Mouse (Mus musculus) cerebellum, postnatal 25 days (tissue): Measurements from ENCODE around the gene Cyp1b1.

Experiments used
- DNase-seq, 2 experiments: peaks; one replicate each; pipeline ENCODE4 v3.0.0; 2021; ENCODE audit warnings: mixed read lengths in 2 of 2

The Cyp1b1 gene

DNA sequence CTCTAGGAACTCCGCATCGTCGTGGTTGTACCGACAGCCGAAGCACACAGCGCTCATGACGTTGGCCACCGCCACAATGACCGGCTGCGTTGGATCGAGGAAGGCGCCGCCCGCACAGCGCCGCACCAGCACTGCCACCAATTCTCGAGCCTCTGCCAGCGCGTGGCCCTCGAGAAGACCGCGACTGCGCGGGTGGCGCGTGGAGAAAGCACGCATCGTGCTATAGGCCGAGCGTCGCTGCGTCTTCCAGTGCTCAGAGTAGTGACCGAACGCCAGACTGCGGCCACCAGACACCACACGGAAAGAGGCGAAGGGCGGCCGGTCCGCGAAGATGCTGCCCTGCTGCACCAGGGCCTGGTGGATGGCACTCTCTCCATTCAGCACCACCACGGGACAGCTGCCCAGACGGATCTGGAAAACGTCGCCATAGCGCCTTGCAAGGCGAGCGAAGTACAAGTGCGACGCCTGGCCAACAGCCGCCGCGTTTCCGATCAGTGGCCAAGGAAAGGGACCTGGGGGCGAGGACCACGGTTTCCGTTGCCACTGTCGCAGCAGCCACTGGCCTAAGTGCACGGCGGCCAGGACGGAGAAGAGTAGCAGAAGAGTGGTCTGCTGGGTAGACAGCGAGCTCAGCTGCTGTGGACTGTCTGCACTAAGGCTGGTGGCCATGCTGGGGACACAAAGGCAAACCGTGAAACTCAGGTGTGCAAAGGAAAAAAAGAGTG is 1.1 kb downstream of the Cyp1b1 start:
- DNase-seq, result peak; percentile 30 to 40

DNA sequence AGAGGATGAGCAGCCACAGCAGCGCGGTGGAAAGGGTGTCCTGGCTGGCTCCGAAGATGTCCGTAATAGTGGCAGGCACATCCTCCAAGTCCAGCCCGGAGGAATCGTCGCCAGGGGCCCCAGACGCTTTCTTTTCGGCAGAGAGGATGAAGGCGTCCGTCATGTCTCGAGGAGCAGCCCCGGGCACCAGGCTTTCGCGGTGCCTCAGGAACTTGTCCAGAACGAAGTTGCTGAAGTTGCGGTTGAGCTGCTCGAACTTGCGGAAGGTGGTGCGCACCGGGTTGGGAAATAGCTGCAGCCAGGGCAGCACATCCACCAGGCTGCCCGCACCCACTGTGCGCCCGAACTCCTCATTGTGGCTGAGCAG is 1.6 kb downstream of the Cyp1b1 start:
- no peak for DNase-seq

DNA sequence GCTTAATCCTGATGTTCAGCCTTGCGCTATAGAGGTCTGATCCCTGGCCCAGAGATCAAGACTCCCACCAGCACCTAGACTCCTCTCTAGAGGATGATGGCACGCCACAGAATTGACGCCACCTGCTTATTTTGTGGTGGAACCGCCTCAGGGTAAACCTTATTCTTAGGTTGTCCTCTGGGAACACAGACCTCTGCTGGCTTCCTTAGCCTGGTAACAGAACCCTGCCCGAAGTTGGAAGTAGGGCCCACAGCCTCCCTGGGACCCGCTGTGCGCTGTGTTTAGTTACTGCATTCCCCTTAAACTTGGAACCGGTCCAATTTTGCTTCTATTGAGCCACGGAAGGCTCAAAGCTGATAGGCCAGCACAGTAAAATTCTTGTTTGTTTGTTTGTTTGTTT is 2.3 kb downstream of the Cyp1b1 start:
- DNase-seq, result no peak

DNA sequence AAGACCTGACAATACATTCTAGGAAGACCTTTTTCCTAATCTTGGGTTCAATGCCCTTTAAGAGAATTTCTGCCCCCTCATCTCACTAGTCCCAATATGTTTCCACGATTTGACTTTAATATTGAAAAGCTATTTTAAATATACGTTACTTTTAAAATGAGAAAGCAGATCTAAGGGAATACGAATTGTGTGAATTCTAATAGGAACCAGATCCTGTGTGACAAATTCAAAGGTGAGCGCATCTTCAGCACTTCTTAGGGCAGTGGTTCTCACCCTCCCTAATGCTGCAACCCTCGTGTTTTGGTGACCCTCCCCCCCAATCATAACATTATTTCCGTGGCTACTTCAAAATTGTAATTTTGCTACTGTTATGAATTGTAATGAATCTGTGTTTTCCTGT is 2.9 kb downstream of the Cyp1b1 start:
- DNase-seq, result no peak

DNA sequence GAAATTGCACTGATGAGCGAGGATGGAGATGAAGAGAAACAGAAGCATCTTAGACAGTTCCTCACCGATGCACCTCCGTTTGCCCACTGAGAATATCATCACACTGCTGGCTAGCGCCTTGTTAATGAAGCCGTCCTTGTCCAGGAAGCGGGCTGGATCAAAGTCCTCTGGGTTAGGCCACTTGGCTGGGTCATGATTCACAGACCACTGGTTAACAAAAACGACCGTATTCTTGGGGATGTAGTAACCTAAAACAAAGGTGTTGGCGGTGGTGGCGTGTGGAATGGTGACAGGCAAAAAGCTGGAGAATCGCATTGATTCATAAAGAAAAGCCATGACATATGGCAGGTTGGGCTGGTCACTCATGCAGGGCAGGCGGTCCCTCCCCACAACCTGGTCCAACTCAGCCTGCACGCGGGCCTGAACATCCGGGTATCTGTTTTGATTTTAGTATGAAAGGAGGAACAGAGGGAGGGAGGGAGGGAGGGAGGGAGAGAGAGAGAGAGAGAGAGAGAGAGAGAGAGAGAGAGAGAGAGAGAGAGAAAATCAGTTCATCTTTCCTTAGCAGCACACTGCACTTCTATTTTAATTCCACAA is 4.5 kb downstream of the Cyp1b1 start:
- DNase-seq, result peak in 1 of 2 experiments; percentile 15

DNA sequence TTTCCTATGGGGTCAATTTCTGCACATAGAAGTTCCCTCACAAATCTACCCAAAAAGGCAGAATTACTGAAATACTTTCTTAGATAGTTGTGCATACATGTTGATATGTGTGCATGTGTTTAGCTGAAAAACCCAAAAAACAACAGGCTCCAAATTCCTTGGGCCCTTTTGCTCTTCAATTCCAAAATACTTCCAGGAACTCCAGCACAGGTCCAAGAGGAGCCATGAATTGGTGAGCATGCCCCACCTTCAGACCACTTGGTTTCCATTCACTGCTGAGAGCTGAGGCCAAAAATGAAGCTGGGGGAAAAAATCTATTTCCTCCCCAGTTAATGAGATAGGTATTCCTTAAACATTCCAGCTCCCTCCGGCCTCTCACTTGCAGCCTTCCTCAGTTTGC is 5.1 kb downstream of the Cyp1b1 start:
- no peak for DNase-seq

DNA sequence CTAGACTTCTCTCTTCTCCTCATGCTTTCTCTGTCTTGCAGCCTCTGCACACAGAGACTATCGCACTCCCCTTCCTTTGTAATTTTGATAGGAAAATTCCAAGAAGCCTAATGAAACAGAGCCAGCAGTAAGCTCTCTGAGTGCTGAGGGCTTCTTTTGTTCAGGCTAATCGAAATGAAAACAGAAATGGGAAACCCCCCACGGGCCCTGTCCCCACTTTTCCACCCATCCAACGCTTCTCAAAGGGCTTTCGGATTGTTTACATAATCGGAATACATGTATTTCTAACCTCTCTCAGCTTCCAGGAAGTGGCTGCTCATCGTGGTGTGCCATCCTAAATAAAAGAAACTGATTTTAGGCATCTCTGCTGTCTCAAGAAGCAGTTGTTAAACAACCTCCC is 6.7 kb downstream of the Cyp1b1 start:
- DNase-seq, result no peak

DNA sequence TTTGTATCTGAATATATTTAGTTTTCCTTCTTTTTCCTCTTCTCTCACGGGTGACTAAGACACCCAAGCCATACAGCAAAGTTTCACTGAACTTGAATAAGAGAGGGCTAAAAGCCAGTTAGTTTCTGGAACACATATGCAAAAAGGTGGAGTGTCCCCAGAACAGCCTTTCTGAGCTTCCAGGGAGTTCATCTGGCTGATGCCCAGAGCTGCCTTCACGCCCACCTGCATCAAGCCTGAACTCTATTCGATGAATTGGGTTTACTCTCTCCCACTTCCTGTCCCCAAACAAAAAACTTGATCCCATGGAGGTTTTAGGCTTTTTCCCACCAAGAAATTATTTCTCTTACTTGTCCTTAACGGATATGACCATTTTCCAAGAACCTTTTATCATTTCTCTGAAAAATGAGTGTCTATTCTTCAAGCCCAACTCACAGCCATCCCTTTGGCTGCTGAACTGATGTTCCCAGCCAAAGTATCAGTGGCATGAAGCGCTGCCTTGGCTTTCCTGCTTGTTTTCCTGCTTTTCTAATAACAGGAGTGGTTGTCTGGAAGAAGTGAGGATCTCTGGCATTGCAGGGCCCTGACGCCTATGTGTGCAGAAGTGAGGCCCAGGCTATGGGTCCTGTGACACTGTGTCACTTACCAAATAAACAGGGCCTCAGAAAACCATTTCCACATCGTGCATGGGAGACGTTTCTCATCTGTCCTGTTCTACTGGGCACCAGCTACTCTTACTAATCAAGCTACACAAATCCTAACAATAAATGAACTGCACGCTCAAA is 9.0 kb downstream of the Cyp1b1 start:
- no peak for DNase-seq

DNA sequence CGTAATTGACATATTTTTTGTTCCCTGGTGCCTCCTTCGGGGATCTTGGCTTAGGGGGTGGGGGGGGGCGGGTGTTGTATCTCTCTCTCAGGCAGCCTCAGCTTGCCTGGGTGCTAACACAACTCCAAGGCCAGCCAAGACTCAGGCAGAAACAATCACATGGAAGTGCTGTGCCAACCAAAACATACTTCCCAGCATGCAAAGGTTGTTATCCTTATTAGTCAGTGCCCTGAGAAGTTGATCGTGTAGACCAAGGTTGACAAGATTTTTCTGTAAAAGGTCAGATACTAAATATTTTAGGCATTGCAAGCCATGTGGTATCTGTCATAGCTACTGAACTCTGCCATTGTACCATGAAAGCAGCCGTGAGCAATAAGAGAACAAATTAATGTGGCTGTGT is 14.0 kb downstream of the Cyp1b1 start:
- DNase-seq, result no peak

DNA sequence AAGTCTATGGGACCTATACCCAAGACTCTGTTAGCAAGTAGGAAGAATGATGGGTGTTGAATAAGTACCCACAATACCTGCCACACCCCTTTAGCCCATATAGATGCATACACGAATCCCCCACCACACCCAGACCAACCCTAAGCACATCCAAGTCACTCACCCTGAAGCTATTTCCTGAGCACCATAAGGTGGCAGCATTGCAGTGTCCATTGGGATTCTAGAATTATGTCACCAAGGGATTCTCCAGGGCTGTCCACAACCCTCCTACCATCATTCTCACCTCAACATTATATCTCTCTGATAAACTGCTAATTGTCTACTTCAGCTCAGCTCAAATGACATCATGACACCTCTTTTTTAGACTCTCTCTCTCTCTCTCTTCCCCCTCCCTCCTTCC is 15.7 kb downstream of the Cyp1b1 start:
- no peak for DNase-seq

DNA sequence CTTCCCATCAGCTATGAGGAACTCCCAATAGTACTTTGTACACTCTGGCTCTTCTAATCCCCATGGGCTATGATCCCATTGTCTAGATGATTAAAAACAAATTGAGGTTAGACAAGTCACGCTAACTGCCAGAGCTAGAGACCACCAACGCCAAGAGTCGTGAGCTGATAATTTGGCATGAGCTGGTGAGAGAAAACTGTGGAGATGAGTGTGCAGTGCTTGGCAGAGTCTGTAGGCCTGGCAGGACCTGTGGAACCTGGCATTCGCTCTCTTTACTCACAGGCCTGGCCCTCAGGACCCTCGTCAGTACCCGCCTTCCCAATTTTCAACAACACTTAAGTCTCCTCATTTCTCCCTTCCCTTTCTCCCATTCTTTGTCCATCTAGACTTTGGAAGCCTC is 19.3 kb downstream of the Cyp1b1 start:
- no peak for DNase-seq

DNA sequence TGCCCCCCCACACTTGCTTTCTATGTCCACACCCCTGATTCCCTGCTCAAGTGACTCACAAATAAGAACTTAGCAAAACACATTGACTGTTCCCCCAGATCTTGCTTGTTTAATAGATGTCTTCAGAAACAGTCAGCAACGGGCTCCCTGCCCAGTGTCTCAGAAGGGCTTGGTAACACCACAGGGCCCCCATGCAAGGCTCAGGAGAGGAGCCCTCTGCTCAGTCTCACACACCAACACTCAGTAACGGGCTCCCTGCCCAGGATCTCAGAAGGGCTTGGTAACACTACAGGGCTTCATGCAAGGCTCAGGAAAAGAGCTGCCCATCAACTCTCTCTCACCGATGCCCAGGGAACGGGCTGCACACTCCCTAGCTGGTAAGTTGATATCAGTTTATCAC is 19.8 kb downstream of the Cyp1b1 start:
- no peak for DNase-seq

DNA sequence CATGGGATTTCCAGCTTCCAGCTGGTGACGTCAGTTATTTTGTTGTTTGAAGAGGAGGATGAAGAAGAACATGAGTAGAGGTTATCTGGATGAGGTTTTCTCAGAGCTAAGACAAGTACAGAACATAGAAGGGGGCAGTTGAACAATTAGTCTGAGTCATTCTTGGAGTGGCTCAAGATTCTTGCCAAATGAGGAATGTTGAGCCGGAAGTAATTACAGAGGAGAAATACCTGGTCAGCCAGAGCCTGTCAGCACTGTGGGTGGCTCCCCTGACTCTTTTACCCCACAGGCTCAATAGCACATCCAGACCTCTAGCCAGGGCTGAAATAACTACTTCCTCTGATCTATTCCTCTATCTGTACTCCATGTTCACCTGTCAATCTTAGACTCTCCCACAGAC is 44.0 kb downstream of the Cyp1b1 start:
- DNase-seq, result no peak

DNA sequence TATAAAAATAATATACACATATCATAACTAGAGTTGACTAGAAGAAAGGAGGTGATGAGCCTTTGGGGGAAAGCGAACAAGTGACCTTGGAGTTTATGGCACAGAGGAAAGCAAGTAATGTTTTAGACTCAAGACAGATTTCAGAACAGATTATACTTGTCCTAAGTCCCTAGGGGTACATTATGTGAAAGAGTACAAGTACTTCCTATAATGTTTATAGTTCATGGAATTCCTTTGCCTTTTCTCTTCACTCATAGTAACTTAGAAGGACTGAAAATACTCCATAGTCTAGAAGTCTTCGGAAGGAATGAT is 50.8 kb downstream of the Cyp1b1 start:
- no peak for DNase-seq

DNA sequence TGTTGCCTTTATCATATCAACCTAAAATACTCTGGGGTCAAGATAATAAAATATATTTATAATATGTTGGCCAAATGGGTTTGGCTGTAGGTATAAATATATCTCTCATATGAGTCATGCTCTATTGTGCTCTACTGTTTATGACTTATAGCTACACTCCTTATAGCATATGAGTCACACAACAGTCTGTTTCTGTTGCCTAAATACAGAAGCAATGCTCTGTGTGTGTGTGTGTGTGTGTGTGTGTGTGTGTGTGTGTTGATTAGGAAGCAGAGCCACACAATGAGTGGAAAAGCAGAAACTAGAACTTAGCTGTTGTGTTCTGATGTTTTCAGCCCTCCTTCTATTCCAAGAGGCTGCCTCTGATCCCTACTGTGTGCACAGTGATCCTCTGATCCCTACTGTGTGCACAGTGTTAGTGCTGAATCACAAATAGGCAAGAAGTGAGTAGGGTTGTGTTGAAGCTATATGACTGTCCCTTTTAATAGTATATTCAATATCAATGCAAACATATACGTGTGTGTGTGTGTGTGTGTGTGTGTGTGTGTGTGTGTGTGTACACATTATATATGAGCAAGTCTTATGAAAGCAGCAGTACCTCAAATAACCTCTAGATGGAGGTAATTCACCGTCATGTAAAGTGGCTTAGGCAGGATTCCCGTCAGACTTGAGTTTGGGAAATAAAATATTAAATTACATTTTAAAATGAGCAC is 51.3 kb downstream of the Cyp1b1 start:
- DNase-seq, result no peak

DNA sequence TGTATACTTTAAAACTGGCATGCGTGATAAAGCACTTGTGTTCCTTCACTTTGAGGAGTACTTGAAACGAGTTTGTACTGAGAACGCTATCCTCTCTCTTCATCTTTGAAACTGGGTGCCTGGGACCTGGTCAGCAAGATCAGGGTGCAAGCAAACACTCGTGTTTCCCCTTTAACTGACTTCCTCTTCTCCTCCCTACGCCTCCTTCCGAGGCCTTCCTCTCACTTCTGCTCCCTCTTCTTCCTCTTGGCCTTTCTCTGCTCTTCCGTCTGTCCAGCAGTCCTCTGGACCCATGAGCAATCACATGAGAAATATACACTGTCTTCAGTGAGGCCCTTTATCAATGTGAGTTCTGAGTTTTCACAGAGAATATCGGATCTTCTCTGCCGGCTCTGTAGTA is 53.0 kb downstream of the Cyp1b1 start:
- DNase-seq, result no peak

DNA sequence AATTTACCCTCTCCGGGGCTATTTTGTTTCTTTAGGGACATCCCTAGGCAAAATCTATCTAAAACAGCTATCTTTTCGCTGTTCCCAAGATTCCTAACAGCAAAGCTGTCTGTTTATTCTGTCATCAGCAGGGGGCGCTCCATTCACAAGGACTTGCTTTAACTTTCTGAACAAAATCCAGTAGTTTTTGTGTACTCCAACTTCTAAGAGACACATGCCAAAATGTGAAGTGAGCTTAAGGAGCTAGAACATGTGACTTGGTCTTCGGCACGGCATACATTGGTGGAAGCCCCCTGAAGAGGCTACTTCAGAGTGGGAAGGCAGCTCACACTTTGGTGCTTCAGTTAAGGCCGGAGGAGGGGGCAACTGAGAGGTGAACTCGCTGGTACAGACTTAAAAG is 53.5 kb downstream of the Cyp1b1 start:
- DNase-seq, result peak; percentile 46 to 76

DNA sequence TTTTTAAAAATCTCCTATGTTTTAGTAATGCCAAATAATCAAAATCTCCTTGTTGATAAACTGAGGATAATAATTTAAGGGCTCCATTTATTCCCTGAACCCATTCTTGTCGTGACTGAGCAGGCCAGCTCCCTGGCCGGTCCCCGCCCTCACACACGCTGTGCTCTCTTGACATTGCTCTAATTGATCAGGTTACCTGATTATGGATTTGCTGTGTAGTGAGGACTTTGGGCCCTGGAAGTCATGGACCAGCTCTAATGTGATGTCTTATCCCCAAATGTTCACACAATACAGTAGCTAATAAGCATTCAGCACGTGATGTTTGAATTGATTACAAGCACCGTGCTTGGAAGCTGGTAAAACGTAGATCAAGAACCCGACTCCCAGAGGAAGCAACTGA is 56.0 kb downstream of the Cyp1b1 start:
- no peak for DNase-seq

DNA sequence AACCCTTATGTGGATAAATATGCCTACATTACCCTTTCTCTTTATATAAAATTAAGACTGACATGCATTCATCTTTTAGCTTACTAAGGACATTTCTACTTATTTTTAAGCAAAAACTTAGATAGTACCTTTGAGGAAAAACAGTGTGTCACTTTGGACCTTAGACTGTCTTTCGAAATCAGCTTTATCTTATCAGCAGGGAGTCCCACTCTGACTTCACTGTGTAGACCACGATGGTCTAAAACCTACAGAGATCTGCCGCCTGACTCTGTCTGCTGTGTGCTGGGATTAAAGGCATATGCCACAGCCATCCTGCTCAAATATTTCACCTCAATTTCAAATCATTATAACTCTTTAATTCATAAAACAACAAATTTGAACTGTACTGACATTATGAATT is 56.4 kb downstream of the Cyp1b1 start:
- DNase-seq, result no peak

DNA sequence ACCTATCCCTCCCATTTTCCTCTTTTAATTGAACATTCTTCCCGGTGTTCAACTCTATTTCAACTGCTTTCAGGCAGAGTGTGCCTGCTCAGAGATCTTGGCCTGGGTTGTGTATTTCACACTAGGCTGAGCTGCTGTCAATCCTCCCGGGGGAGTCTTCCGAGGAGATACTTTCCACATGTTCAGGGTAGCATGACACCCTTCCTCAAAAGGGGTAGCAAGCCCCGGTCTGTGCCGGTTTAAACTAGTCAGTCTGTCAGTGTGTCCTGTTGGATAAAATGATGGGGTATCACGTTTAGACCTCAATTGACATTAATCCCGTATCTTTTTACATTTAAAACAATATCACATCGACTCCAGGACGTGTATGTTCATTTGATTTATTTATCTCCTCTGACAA is 57.1 kb downstream of the Cyp1b1 start:
- no peak for DNase-seq

DNA sequence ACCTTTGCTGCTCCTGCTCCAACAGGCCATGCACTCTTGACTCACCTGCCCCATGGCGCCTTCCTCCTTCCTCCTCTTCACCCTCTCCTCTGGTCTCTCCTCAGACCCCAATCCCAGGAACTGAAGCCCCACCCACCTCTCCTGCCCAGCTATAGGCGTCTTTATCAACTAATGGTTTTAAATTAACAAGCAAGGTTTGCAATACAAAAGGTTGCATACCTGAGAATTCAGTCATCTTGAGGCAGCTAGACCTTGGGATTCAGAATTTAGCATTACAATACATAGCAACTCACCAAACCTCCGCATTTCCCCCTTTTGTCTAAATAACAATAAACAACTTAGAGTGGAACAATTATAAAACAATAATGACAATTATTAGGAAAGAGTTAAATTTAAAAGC is 60.7 kb downstream of the Cyp1b1 start:
- DNase-seq, result no peak

DNA sequence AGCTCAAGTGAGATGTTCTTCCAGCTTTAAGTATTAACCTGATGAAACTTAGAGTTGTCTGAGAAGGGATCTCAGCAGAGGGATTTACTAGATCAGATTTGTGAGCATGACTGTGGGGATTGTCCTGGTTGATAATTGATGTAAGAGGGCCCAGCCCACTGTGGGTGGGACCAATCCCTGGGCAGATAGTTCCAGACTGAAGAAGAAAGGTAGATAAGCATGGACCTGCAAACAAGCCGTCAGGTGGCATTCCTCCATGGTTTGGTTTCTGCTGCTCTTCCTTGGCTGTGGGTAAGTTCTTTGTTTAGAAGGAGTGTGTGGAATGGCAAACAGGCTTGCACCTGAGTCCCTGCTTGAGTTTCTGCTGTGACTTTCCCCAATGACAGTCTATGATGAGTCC is 61.7 kb downstream of the Cyp1b1 start:
- DNase-seq, result no peak
